12 mouse cellular contexts compared by ENCODE assay signal in genomic region chr5:140795176-140795575, GRCm38 (mm10). TPM values are rescaled to one million over a fixed set of nuclear protein-coding genes. Genes with fewer than 3 reads are reported as not detected.
DNase-seq lines count a peak whose midpoint lies in the region; ATAC-seq lines count a peak whose summit lies in the region.
"Had no signal": no experiment of that assay in that cellular context is flagged by ENCODE, and none has a peak within 500 bp of the region (broad histone marks: within the 10 kb centered on the region; RNA-seq: fewer than 3 reads in every experiment).

No protein-coding gene starts in this region.

- no peak for ATAC-seq in neural tube, embryonic 15.5 days (ENCODE audit: low FRiP score)
- ATAC-seq in heart, embryonic 11.5 days (replicated peaks; ENCODE audit: insufficient number of reproducible peaks, low FRiP score, low TSS enrichment), result no peak
- ATAC-seq in forebrain, embryonic 13.5 days, result no peak
- ATAC-seq: forebrain, embryonic 16.5 days; intestine, embryonic 16.5 days had no signal

- H3K27ac ChIP-seq in neural tube, embryonic 15.5 days (replicated peaks), result peak overlapping the region; percentile 51
- H3K27ac ChIP-seq in heart, embryonic 11.5 days (ENCODE audit: low read depth, low read length), result peak overlapping the region; percentile 77
- H3K27ac ChIP-seq in forebrain, embryonic 13.5 days, result no peak overlapping the region

- H3K4me3 ChIP-seq in neural tube, embryonic 15.5 days (replicated peaks), result no peak overlapping the region
- no peak overlapping the region for H3K4me3 ChIP-seq in heart, embryonic 11.5 days (ENCODE audit: low read depth, low read length)
- H3K4me3 ChIP-seq in forebrain, embryonic 13.5 days, result no peak overlapping the region

- WGBS in neural tube, embryonic 15.5 days, result 67% methylated on average over 2 of the region's 2 CpGs
- 6% methylated on average over 2 of the region's 2 CpGs for WGBS in heart, embryonic 11.5 days (ENCODE audit: insufficient replicate concordance)
- 82% methylated on average over 2 of the region's 2 CpGs for WGBS in forebrain, embryonic 13.5 days

- no peaks in the 10 kb centered on the region for H3K36me3 ChIP-seq in neural tube, embryonic 15.5 days
- no peaks in the 10 kb centered on the region for H3K36me3 ChIP-seq in heart, embryonic 11.5 days (ENCODE audit: control insufficient read depth, insufficient read depth, low read length)
- no peaks in the 10 kb centered on the region for H3K36me3 ChIP-seq in forebrain, embryonic 13.5 days (ENCODE audit: poor library complexity, severe bottlenecking)

- DNase-seq in neural tube, embryonic 10.5 days (ENCODE audit: extremely low spot score, low spot score), result no peak
- DNase-seq in liver, result peak; percentile 59
- DNase-seq in Muller cell, postnatal 12 days (ENCODE audit: inconsistent ontology term), result no peak
- no peak for DNase-seq in right cerebral cortex, postnatal 25 days
- DNase-seq: adrenal gland, postnatal 10 days; cerebellum, postnatal 10 days; thymus, postnatal 4 days had no signal

- no peak overlapping the region for H3K4me2 ChIP-seq in neural tube, embryonic 15.5 days
- no peak overlapping the region for H3K4me2 ChIP-seq in heart, embryonic 11.5 days
- H3K4me2 ChIP-seq in forebrain, embryonic 13.5 days, result no peak overlapping the region

- no peaks in the 10 kb centered on the region for H3K27me3 ChIP-seq in neural tube, embryonic 15.5 days (replicated peaks)
- no peaks in the 10 kb centered on the region for H3K27me3 ChIP-seq in heart, embryonic 11.5 days (ENCODE audit: control insufficient read depth, insufficient read depth, low read length)
- H3K27me3 ChIP-seq in forebrain, embryonic 13.5 days, result no peaks in the 10 kb centered on the region

- peaks cover 64% of the 10 kb centered on the region for H3K4me1 ChIP-seq in neural tube, embryonic 15.5 days
- peaks cover 62% of the 10 kb centered on the region for H3K4me1 ChIP-seq in heart, embryonic 11.5 days (ENCODE audit: control insufficient read depth, insufficient read depth, low read length)
- H3K4me1 ChIP-seq in forebrain, embryonic 13.5 days, result peaks cover 49% of the 10 kb centered on the region

- 0 out of 2 replicates have a peak overlapping the region, but pooled peaks have one; percentile 23 for H3K9ac ChIP-seq in neural tube, embryonic 15.5 days (replicated peaks)
- H3K9ac ChIP-seq in heart, embryonic 11.5 days (ENCODE audit: low read depth, low read length), result 0 out of 2 replicates have a peak overlapping the region, but pooled peaks have one; percentile 34
- no peak overlapping the region for H3K9ac ChIP-seq in forebrain, embryonic 13.5 days

- H3K9me3 ChIP-seq in neural tube, embryonic 15.5 days (replicated peaks), result no peaks in the 10 kb centered on the region
- H3K9me3 ChIP-seq in heart, embryonic 11.5 days (replicated peaks; ENCODE audit: control insufficient read depth, low read length), result no peaks in the 10 kb centered on the region
- no peaks in the 10 kb centered on the region for H3K9me3 ChIP-seq in forebrain, embryonic 13.5 days (replicated peaks)

RNA-seq across cellular contexts. Expression of gene Gna12, which starts 35.1 kb away (rescaled TPM):
- 17.7 and 43.8 TPM in 2 replicates for polyA plus RNA-seq in neural tube, embryonic 15.5 days (2015; fragmentation: Nextera tagmentation; extraction: Ambion mirVana)
- 33.1 and 34.0 TPM in 2 replicates for polyA plus RNA-seq in heart, embryonic 11.5 days (2014; fragmentation: Nextera tagmentation; extraction: Ambion mirVana)
- 11.0 and 12.6 TPM in 2 replicates for polyA plus RNA-seq in forebrain, embryonic 13.5 days (2015; fragmentation: Nextera tagmentation; extraction: Ambion mirVana)
